Mouse (Mus musculus) thymus, postnatal 0 days (tissue): ENCODE measurements around the gene Nicn1. TPM values are rescaled to one million over a fixed set of nuclear protein-coding genes. Genes with fewer than 3 reads are reported as not detected.

Source experiments
- DNase-seq: peaks from one replicate; pipeline ENCODE4 v3.0.0-alpha.2; 2015; ENCODE audit warnings: low spot score
- polyA plus RNA-seq: library from polyadenylated mRNA; unstranded; fragments of >200 nt; fragmentation: Nextera tagmentation; extraction: Ambion mirVana; gene quantifications from 2 replicates; pipeline ENCODE4 v1.2.1, GENCODE M21; 2015

Gene Nicn1
- polyA plus RNA-seq, 1 experiment from 2014 or later = 8.2 TPM

- no peak for DNase-seq
Observed at GRCm38 (mm10) chr9:108337848-108338550, 47.8 kb downstream of the Nicn1 start.

DNA sequence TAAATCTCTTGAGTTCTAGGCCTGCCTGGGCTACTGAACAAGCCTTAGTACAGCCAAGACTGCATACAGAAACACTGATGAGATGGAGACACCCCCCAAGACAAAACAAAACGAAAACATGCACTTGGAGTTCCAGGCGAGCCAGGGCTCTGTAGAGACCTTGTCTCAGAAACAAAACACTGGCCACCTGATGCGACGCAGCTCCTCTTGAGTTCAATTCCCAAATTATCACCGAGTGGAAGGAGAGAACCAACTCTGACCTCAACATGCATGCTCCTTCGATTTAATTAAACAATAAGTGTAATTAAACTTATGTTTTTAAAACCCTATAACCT is 48.3 kb downstream of the Nicn1 start:
- no peak for DNase-seq

- peak; percentile 93 for DNase-seq
Observed at GRCm38 (mm10) chr9:108338886-108339781, 48.9 kb downstream of the Nicn1 start, which contains the start of gene Gpx1. Gpx1 (plus strand) TSS chr9:108338903.

DNA sequence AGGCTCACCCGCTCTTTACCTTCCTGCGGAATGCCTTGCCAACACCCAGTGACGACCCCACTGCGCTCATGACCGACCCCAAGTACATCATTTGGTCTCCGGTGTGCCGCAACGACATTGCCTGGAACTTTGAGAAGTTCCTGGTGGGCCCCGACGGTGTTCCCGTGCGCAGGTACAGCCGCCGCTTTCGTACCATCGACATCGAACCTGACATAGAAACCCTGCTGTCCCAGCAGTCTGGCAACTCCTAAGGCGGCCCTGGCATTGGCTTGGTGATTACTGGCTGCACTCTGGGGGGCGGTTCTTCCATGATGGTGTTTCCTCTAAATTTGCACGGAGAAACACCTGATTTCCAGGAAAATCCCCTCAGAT is 49.6 kb downstream of the Nicn1 start:
- DNase-seq = no peak

- peak; percentile 60 for DNase-seq
Observed at GRCm38 (mm10) chr9:108340258-108341138, 50.3 kb downstream of the Nicn1 start.

GRCm38 (mm10) chr9:108341139-108341475 is 50.9 kb downstream of the Nicn1 start:
- no peak for DNase-seq

- no peak for DNase-seq
Observed at GRCm38 (mm10) chr9:108341801-108342200, 51.6 kb downstream of the Nicn1 start.

- DNase-seq = peak; percentile 38
Observed at GRCm38 (mm10) chr9:108342301-108342831, 52.1 kb downstream of the Nicn1 start.

GRCm38 (mm10) chr9:108343331-108343730 is 53.1 kb downstream of the Nicn1 start:
- no peak for DNase-seq

- no peak for DNase-seq
Observed at GRCm38 (mm10) chr9:108343835-108344234, 53.6 kb downstream of the Nicn1 start.

GRCm38 (mm10) chr9:108344471-108344870 is 54.2 kb downstream of the Nicn1 start:
- DNase-seq = no peak

Other genes with a start within 250 kb of the Nicn1 start
- 29.9 TPM in 2 replicates for gene Gmppb, start 241.2 kb upstream of the Nicn1 start, polyA plus RNA-seq
- 1.7 and 2.0 TPM in 2 replicates for gene Amigo3, start 237.3 kb upstream of the Nicn1 start, polyA plus RNA-seq
- 1.5 and 3.1 TPM in 2 replicates for gene Mst1, start 210.0 kb upstream of the Nicn1 start, polyA plus RNA-seq
- 27.9 and 37.9 TPM in 2 replicates for gene Rnf123, start 207.1 kb upstream of the Nicn1 start, polyA plus RNA-seq
- 48.0 and 51.4 TPM in 2 replicates for gene Apeh, start 195.8 kb upstream of the Nicn1 start, polyA plus RNA-seq
- gene Bsn, start 100.0 kb upstream of the Nicn1 start, polyA plus RNA-seq = 1.9 and 2.0 TPM in 2 replicates
- 14.0 and 15.6 TPM in 2 replicates for gene Dag1, start 26.5 kb upstream of the Nicn1 start, polyA plus RNA-seq
- 1.1 and 1.8 TPM in 2 replicates for gene Amt, start 6.4 kb downstream of the Nicn1 start, polyA plus RNA-seq
- 517 and 543 TPM in 2 replicates for gene Rhoa, start 15.7 kb downstream of the Nicn1 start, polyA plus RNA-seq
- gene Tcta, start 15.7 kb downstream of the Nicn1 start, polyA plus RNA-seq = 41.6 and 45.7 TPM in 2 replicates
- 862 and 915 TPM in 2 replicates for gene Gpx1, start 48.5 kb downstream of the Nicn1 start, polyA plus RNA-seq
- 83.7 and 93.1 TPM in 2 replicates for gene Usp4, start 57.4 kb downstream of the Nicn1 start, polyA plus RNA-seq
- 0.57 and 0.99 TPM in 2 replicates for gene 1700102P08Rik, start 102.4 kb downstream of the Nicn1 start, polyA plus RNA-seq
- gene Ccdc36, start 138.1 kb downstream of the Nicn1 start, polyA plus RNA-seq = 0.15 and 0.20 TPM in 2 replicates
- not detected in 2 replicates for gene BC048562, start 146.1 kb downstream of the Nicn1 start, polyA plus RNA-seq
- gene Ccdc71, start 170.1 kb downstream of the Nicn1 start, polyA plus RNA-seq = 51.0 and 54.2 TPM in 2 replicates
- gene Klhdc8b, start 171.2 kb downstream of the Nicn1 start, polyA plus RNA-seq = 9.5 and 11.2 TPM in 2 replicates
- 3.9 and 4.4 TPM in 2 replicates for gene Lamb2, start 189.3 kb downstream of the Nicn1 start, polyA plus RNA-seq
- 52.3 and 57.7 TPM in 2 replicates for gene Usp19, start 200.2 kb downstream of the Nicn1 start, polyA plus RNA-seq
- gene Qars, start 217.3 kb downstream of the Nicn1 start, polyA plus RNA-seq = 113 and 119 TPM in 2 replicates
- gene Qrich1, start 226.4 kb downstream of the Nicn1 start, polyA plus RNA-seq = 84.5 and 96.7 TPM in 2 replicates